Mouse (Mus musculus) forebrain, embryonic 15.5 days (tissue): ENCODE data around the gene Sp1. TPM values are rescaled to one million over a fixed set of nuclear protein-coding genes. Genes with fewer than 3 reads are reported as not detected.

ENCODE experiments used
- ATAC-seq: fragments of 200-750 bp; cut with Nextera tagmentation; replicated peaks from 2 replicates; pipeline ENCODE4 v1.8.0; 2017; ENCODE audit warnings: mild to moderate bottlenecking, moderate TSS enrichment, moderate library complexity
- H3K27ac ChIP-seq: fragments of 300-500 bp; sonication (generic); replicated peaks from 2 replicates; pipeline ENCODE4 v1.5.1; 2015; ENCODE audit warnings: mild to moderate bottlenecking, inconsistent platforms
- H3K27me3 ChIP-seq: fragments of 300-500 bp; sonication (generic); 2 replicates; pipeline ENCODE4 v1.6.1; 2015; ENCODE audit warnings: inconsistent platforms
- H3K36me3 ChIP-seq: fragments of 300-500 bp; sonication (generic); 2 replicates; pipeline ENCODE4 v1.6.1; 2015; ENCODE audit warnings: mild to moderate bottlenecking, inconsistent platforms
- H3K4me1 ChIP-seq: fragments of 300-500 bp; sonication (generic); 2 replicates; pipeline ENCODE4 v1.6.1; 2015; ENCODE audit warnings: inconsistent platforms
- H3K4me2 ChIP-seq: fragments of 300-500 bp; sonication (generic); replicated peaks from 2 replicates; pipeline ENCODE4 v1.6.1; 2015; ENCODE audit warnings: mild to moderate bottlenecking, inconsistent platforms
- H3K4me3 ChIP-seq: fragments of 300-500 bp; sonication (generic); 2 replicates; pipeline ENCODE4 v1.5.1; 2015; ENCODE audit warnings: mild to moderate bottlenecking, inconsistent platforms
- H3K9ac ChIP-seq: fragments of 300-500 bp; sonication (generic); replicated peaks from 2 replicates; pipeline ENCODE4 v1.6.1; 2015; ENCODE audit warnings: mild to moderate bottlenecking, inconsistent platforms
- H3K9me3 ChIP-seq: fragments of 300-500 bp; sonication (generic); 2 replicates; pipeline ENCODE4 v1.6.1; 2016; ENCODE audit warnings: inconsistent platforms
- WGBS: fragments of 180-500 bp; shearing (Covaris S2); methylation state at CpG from one replicate; pipeline ENCODE4 v1.1.7; 2015; ENCODE audit warnings: mixed read lengths; 5-methylcytosine and 5-hydroxymethylcytosine counted together
- polyA plus RNA-seq: library from polyadenylated mRNA; unstranded; fragments of >200 nt; fragmentation: Nextera tagmentation; extraction: Ambion mirVana; gene quantifications from 2 replicates; pipeline ENCODE4 v1.2.1, GENCODE M21; 2015

The Sp1 gene
- polyA plus RNA-seq, 1 experiment from 2014 or later = 5.4 TPM

GRCm38 (mm10) chr15:102377163-102377543 lies 28.8 kb upstream of the Sp1 start:
- peaks cover 18% of the 10 kb centered on the region for H3K4me1 ChIP-seq
- H3K36me3 ChIP-seq = no peaks in the 10 kb centered on the region
- H3K4me2 ChIP-seq = peak overlapping the region; percentile 99
- peak overlapping the region; percentile 65 for H3K4me3 ChIP-seq
- WGBS = under 1% methylated on average over 7 of the region's 7 CpGs
- ATAC-seq = peak; percentile 36; the same call in 1 of the 2 replicates
- no peaks in the 10 kb centered on the region for H3K9me3 ChIP-seq
- peaks cover 9% of the 10 kb centered on the region; the same call in 1 of the 2 replicates for H3K27me3 ChIP-seq
- H3K9ac ChIP-seq = peak overlapping the region; percentile 72
- 0 out of 2 replicates have a peak overlapping the region, but pooled peaks have one; percentile 33 for H3K27ac ChIP-seq

GRCm38 (mm10) chr15:102377810-102378262 lies 28.1 kb upstream of the Sp1 start:
- Histone ChIP-seq H3K9me3 (no peaks in the 10 kb centered on the region), H3K4me3 (0 out of 2 replicates have a peak overlapping the region, but pooled peaks have one; percentile 65), H3K27me3 (peaks cover 9% of the 10 kb centered on the region; the same call in 1 of the 2 replicates), H3K36me3 (no peaks in the 10 kb centered on the region), H3K4me1 (peaks cover 18% of the 10 kb centered on the region), H3K4me2 (peak overlapping the region; percentile 99; the same call in 1 of the 2 replicates), H3K27ac (no peak overlapping the region), H3K9ac (no peak overlapping the region)
- 8% methylated on average over 10 of the region's 10 CpGs for WGBS
- no peak for ATAC-seq

GRCm38 (mm10) chr15:102381575-102381974 lies 24.4 kb upstream of the Sp1 start:
- no peak overlapping the region for H3K27ac ChIP-seq
- H3K4me1 ChIP-seq = peaks cover 12% of the 10 kb centered on the region
- no peaks in the 10 kb centered on the region for H3K36me3 ChIP-seq
- H3K4me2 ChIP-seq = no peak overlapping the region
- H3K4me3 ChIP-seq = no peak overlapping the region
- H3K9me3 ChIP-seq = no peaks in the 10 kb centered on the region
- peaks cover 3% of the 10 kb centered on the region; the same call in 1 of the 2 replicates for H3K27me3 ChIP-seq
- H3K9ac ChIP-seq = no peak overlapping the region
- under 1% methylated on average over 7 of the region's 7 CpGs for WGBS
- peak; percentile 87 for ATAC-seq

DNA sequence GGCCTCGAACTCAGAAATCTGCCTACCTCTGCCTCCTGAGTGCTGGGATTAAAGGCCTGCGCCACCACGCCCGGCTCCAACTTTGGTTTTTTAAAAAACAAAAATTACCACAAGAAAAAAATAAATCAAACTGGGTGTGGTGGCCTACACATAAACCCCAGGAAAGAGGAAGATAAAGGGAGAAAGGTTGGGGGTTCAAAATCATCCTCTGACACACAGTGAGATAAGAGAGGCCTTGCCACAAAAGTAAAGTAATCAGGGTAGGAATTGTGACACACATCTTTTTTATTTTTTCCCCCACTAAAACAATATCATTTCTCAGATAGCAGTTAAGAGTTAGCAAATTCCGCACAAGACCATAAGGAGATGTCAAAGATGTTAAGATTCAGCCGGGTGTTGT lies 22.3 kb upstream of the Sp1 start:
- Histone ChIP-seq H3K4me1 (no peaks in the 10 kb centered on the region), H3K4me2 (no peak overlapping the region), H3K9me3 (no peaks in the 10 kb centered on the region), H3K9ac (no peak overlapping the region), H3K27me3 (no peaks in the 10 kb centered on the region), H3K4me3 (no peak overlapping the region), H3K36me3 (no peaks in the 10 kb centered on the region), H3K27ac (no peak overlapping the region)
- ATAC-seq = no peak
- WGBS = 94% methylated on average over 6 of the region's 6 CpGs

GRCm38 (mm10) chr15:102386640-102387039 lies 19.3 kb upstream of the Sp1 start:
- H3K4me3 ChIP-seq = no peak overlapping the region
- H3K36me3 ChIP-seq = no peaks in the 10 kb centered on the region
- no peak overlapping the region for H3K4me2 ChIP-seq
- no peaks in the 10 kb centered on the region for H3K9me3 ChIP-seq
- no peak overlapping the region for H3K9ac ChIP-seq
- 52% methylated on average over 9 of the region's 9 CpGs for WGBS
- H3K27ac ChIP-seq = no peak overlapping the region
- ATAC-seq = no peak
- no peaks in the 10 kb centered on the region for H3K27me3 ChIP-seq
- H3K4me1 ChIP-seq = no peaks in the 10 kb centered on the region

DNA sequence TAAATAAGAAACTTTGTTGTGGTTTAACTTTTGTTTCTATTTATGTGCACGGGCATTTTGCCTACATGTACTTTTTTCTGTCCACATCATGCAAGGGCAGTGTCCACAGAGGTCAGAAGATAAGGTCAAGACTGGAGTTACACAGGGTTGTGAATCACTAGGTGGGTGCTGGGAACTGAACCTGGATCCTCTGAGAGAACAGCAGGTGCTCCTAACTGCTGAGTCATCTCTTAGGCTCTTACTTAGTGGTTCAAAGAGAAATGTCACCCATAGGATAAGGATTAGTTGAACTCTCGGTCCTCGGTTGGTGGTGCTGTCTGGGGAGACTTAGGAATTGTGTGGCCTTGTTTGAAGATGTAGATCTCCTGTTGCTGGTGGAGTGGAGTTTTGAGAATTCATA lies 17.0 kb upstream of the Sp1 start:
- Histone ChIP-seq H3K27me3 (no peaks in the 10 kb centered on the region), H3K4me2 (no peak overlapping the region), H3K4me3 (no peak overlapping the region), H3K27ac (no peak overlapping the region), H3K4me1 (no peaks in the 10 kb centered on the region), H3K9me3 (no peaks in the 10 kb centered on the region), H3K36me3 (no peaks in the 10 kb centered on the region), H3K9ac (no peak overlapping the region)
- WGBS = 86% methylated on average over 3 of the region's 3 CpGs
- ATAC-seq = no peak

DNA sequence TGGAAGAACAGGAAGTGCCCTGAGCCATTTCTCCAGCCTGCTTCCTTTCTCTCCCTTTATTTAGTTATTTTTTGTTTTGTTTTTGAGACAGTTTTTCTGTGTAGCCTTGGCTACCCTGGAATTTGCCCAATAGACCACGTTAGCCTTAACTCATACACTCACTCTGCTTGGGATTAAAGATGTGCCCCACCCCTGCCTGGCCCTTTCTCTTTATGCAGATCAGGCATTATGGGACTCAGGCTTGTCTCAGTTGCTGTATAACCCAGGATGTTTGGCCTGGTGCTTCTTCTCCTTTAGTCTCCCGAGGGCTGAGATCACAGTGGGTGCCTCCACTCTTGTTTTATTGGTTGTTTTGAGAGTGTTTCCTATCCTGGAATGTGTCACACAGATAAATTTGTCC lies 13.4 kb upstream of the Sp1 start:
- Histone ChIP-seq H3K9ac (no peak overlapping the region), H3K27me3 (no peaks in the 10 kb centered on the region), H3K9me3 (no peaks in the 10 kb centered on the region), H3K4me1 (no peaks in the 10 kb centered on the region), H3K36me3 (no peaks in the 10 kb centered on the region), H3K27ac (no peak overlapping the region), H3K4me3 (no peak overlapping the region), H3K4me2 (no peak overlapping the region)
- WGBS = 27% methylated on average over 2 of the region's 2 CpGs
- no peak for ATAC-seq

DNA sequence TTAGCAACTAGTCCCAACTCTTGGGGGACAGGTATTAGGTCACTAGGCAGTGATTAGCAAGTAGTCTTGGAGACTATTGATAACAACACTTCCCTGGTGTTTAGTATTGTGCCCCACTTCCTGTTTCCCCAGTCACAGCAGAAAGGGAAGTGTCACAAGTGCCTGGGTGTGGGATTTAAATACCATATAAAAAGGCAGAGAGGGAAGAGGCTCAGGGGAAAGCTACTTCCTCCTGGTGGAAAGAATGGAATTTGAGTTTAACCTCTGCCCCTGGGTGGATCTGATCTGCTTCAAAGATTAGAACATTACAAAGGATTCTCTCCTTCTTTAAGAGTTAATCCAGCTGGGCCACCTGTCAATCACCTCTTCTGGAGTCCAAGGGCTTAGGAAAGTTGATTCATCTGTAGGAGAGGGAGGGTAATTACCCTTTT lies 12.3 kb upstream of the Sp1 start:
- no peak for ATAC-seq

DNA sequence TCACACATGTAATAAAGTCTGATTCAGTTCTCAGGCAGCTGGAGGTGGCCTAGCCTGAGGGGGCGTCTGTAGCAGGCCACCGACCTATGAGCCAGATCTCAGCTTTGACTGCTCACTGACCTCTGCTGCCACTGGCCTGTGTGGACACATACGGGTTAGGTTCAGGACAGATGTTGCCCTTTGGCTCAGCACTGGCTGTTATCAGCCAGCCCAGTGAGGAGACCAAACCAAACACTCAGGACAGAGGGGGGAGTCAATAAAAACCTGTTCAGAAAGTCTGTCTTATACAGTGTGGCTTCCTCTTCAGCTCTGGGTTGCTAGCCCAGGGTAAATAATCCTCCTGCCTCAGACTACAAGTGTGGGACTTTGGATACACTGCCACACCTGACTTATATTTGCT lies 10.9 kb upstream of the Sp1 start:
- no peak overlapping the region for H3K4me3 ChIP-seq
- no peak for ATAC-seq
- H3K4me1 ChIP-seq = peaks cover 12% of the 10 kb centered on the region
- 30% methylated on average over 3 of the region's 3 CpGs for WGBS
- H3K27me3 ChIP-seq = no peaks in the 10 kb centered on the region
- no peak overlapping the region for H3K9ac ChIP-seq
- H3K27ac ChIP-seq = no peak overlapping the region
- H3K4me2 ChIP-seq = no peak overlapping the region
- H3K36me3 ChIP-seq = no peaks in the 10 kb centered on the region
- H3K9me3 ChIP-seq = no peaks in the 10 kb centered on the region

More for the DNA sequence above, 12.3 kb upstream of the Sp1 start:
- Histone ChIP-seq H3K9ac (no peak overlapping the region), H3K9me3 (no peaks in the 10 kb centered on the region), H3K27me3 (no peaks in the 10 kb centered on the region), H3K4me3 (no peak overlapping the region), H3K4me2 (no peak overlapping the region), H3K36me3 (no peaks in the 10 kb centered on the region), H3K27ac (no peak overlapping the region), H3K4me1 (no peaks in the 10 kb centered on the region)

- Histone ChIP-seq H3K4me3 (no peak overlapping the region), H3K4me2 (no peak overlapping the region), H3K27me3 (no peaks in the 10 kb centered on the region), H3K9ac (no peak overlapping the region), H3K36me3 (no peaks in the 10 kb centered on the region), H3K27ac (no peak overlapping the region), H3K9me3 (no peaks in the 10 kb centered on the region), H3K4me1 (peaks cover 14% of the 10 kb centered on the region)
- no peak for ATAC-seq
- 28% methylated on average over 5 of the region's 5 CpGs for WGBS
Observed at GRCm38 (mm10) chr15:102398629-102399028, 7.3 kb upstream of the Sp1 start.

DNA sequence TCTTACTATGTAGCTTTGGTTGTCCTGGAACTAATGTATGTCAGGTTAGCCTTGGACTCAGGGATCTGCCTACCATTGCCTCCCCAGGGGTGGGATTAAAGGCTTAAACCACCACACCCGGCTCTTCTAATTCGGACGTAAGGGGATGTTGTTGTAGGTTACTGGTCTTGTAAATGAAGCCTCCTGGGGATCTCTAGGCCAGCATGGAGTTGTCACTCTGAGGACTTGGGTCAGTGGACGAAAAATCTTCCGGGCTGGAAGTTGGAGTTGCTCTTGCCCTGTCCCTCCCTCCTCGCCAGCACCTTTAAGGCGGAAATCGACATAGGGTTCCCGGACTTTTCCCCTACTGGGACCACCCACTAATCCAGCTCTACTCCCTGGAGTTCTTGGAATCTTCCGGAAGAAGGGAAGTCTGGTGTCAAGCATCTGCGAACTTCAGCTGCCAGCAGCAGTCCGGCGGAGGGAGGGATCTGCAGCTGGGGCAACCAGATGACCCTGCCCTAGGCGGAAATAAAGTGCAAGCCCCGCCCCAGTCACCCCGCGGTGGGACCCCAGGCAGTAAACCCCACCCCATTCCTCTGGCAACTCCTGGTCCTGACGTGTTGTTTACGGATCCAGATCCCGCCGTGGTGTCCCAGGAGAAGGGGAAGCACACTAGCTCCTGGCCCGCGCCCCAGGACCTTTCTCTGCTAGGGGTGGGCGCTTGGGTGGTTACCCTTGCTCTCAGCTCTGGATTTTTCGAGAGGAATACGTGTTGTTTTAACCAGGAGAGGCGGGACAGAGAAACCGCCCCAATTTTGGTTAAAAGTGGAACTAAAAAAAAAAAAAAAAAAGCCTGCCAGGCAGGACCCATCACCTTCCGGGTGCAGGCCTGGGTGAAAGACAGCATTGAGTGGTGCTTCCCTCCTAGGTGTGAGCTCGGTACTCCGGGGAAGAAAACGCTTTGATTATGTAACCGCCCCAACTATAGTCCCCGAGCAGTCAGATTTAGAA lies 6.4 kb upstream of the Sp1 start:
- Histone ChIP-seq H3K27me3 (no peaks in the 10 kb centered on the region), H3K4me1 (peaks cover 14% of the 10 kb centered on the region), H3K27ac (no peak overlapping the region; the same call in 1 of the 2 replicates), H3K9me3 (no peaks in the 10 kb centered on the region), H3K4me2 (peak overlapping the region; percentile 62), H3K4me3 (peak overlapping the region; percentile 39), H3K9ac (peak overlapping the region; percentile 40), H3K36me3 (no peaks in the 10 kb centered on the region)
- 5% methylated on average over 34 of the region's 34 CpGs for WGBS
- ATAC-seq = 0 out of 2 replicates have a peak, but pooled peaks have one; percentile 41

DNA sequence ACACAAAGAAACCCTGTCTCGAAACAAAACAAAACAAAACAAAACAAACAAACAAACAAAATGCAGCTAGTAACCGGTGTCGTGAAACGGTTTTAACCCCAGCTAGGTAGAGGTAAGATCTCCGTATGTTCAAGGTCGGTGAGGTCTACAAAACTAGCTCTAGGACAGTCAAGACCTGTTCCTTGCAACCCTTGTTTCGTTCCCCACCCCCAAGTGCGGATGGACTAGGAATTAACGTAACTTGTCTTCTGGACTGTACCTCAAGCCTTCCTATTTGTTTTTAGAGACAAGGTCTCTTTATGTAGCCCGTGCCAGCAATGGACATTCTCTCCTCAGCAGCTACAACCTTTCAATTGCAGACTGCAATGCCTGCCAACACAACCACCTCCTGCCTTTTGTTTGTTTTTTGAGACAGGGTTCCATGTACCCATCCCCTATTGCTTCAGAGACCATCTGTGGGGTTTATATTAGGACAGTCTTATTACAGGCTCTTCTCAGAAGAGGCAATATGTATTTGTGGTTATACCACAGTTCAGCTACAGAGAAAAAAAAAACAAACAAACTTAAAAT lies 5.4 kb upstream of the Sp1 start:
- no peak overlapping the region for H3K4me3 ChIP-seq
- no peaks in the 10 kb centered on the region for H3K27me3 ChIP-seq
- H3K27ac ChIP-seq = no peak overlapping the region
- no peak for ATAC-seq
- peaks cover 17% of the 10 kb centered on the region for H3K4me1 ChIP-seq
- no peaks in the 10 kb centered on the region for H3K36me3 ChIP-seq
- H3K4me2 ChIP-seq = no peak overlapping the region
- 88% methylated on average over 10 of the region's 10 CpGs for WGBS
- no peak overlapping the region for H3K9ac ChIP-seq
- no peaks in the 10 kb centered on the region for H3K9me3 ChIP-seq
